Mouse (Mus musculus) bone marrow macrophage, adult 2 months (primary cell): ENCODE results near the gene Slc6a9.

ENCODE experiments used
- CTCF ChIP-seq: IDR thresholded peaks from 2 replicates; pipeline ENCODE4 v1.5.1; 2012; ENCODE audit warnings: low read depth, mild to moderate bottlenecking, low read length, moderate library complexity
- POLR2A ChIP-seq: IDR thresholded peaks from 2 replicates; pipeline ENCODE4 v1.6.1; 2012; ENCODE audit warnings: mild to moderate bottlenecking, low read depth, low read length, borderline replicate concordance

DNA sequence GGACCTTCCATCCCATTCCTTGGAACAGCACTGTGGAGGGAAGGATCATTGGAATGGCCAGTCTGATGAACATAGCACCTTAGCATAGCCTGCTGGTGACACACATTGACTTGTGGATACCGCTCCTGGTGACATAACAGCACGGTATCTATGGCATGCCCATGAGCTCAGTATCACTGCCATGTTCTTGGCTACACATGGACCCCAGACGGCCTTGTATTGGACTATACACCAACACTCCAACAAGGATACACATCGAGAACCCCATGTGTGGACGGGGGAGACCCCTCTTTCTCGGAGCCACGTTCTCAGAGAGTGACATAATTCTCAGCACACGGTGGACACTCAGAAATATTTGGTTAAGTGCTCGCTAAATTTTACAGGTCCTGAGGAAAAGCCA is 3.5 kb upstream of the Slc6a9 start:
- TF ChIP-seq CTCF (no peak), POLR2A (no peak)
